Mouse (Mus musculus) brown adipose tissue, adult 24 weeks (tissue): ENCODE measurements around the gene Lmcd1. TPM values are rescaled to one million over a fixed set of nuclear protein-coding genes. Genes with fewer than 3 reads are reported as not detected.

Experiments
- H3K27ac ChIP-seq: fragments of 200-500 bp; replicated peaks from 2 replicates; pipeline ENCODE4 v1.5.1; 2012; ENCODE audit warnings: low read depth, mild to moderate bottlenecking, low read length
- H3K4me1 ChIP-seq: fragments of 200-500 bp; 2 replicates; pipeline ENCODE4 v1.6.1; 2012; ENCODE audit warnings: low read length, mixed read lengths; ENCODE audit not compliant: control insufficient read depth, insufficient read depth, insufficient read length
- H3K4me3 ChIP-seq: fragments of 200-500 bp; 2 replicates; pipeline ENCODE4 v1.5.1; 2012; ENCODE audit warnings: low read depth, mild to moderate bottlenecking, low read length, moderate library complexity; ENCODE audit not compliant: insufficient read depth
- polyA plus RNA-seq: library from polyadenylated mRNA; stranded (reverse); fragments of >200 nt; gene quantifications from 2 replicates; pipeline ENCODE4 v1.2.4, GENCODE M21; 2012; ENCODE audit not compliant: missing spikeins, insufficient read depth, insufficient read length

Lmcd1 gene
- polyA plus RNA-seq, 1 experiment: 5.2 TPM

DNA sequence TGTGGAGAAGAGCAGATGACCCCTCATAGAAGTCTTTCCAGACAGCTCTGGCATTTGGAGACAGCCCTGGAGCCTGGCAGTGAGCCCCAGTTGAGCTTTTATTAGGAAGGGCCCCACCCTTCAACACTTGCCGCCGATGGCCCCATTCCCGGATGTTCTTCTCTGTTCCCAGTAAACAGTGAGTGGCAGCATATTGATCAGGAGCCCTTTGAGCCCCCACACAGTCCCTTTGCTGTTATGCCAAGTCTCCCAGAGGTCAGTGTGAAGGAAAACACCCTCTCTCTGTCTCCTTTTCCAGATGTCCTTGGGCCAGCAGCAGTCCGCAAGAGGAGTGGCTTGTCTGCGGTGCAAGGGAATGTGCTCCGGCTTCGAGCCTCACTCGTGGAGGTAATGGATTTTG lies 31.2 kb downstream of the Lmcd1 start:
- Histone ChIP-seq H3K27ac (peak overlapping the region; percentile 82), H3K4me3 (peak overlapping the region; percentile 7; the same call in 1 of the 2 replicates), H3K4me1 (peaks cover 30% of the 10 kb centered on the region)

DNA sequence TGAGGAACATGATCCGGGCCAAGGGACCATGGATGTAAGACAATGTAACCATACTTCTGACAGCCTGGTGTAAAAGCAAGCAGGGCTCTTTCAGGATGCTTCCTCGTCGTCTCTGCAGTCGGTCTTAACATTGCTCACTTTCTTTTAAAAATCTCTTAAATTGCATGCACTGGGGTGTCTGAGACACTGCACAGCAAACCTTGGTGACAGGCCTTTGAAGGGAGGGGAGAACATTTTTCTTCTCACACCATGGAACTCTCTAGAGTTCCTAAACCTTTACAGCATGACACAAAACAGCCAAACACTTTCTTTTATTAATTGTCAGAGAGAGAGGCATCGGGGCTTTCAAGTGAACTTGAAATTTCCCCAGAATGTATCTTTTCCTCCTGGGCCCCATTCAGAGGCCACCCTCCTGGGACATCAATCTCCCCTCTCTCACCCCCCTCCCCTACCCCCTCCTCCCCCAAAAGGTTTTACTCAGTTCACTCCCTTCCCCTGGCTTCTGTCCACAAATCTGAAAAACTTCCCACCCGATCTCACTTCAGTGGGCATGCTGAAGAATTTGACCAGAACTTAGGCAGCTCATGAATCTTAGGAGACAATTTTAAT lies 35.9 kb downstream of the Lmcd1 start:
- Histone ChIP-seq H3K27ac (no peak overlapping the region), H3K4me1 (peaks cover 12% of the 10 kb centered on the region)

DNA sequence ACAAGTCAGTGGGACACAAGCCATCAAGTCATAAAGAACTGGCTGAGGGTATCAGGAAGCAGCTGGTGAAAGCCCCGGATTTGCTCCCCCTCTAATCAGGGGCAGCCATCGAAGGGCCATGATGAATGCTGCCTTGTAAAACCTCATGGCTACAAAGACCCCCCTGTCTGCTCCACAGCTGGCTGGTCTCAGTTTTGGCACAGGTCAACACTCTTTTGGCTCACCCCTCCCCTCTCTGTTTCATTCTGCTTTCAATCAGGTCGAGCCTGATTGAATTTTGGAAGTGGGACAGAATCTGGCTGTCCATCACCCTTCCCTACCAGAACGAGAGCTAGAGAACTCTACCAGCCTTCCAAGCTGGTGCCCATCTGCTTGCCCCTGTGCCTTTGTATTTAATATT lies 37.8 kb downstream of the Lmcd1 start:
- H3K4me1 ChIP-seq: peaks cover 4% of the 10 kb centered on the region; the same call in 1 of the 2 replicates
- H3K27ac ChIP-seq: no peak overlapping the region
- no peak overlapping the region for H3K4me3 ChIP-seq

More for the DNA sequence above, 35.9 kb downstream of the Lmcd1 start:
- no peak overlapping the region for H3K4me3 ChIP-seq

GRCm38 (mm10) chr6:112319449-112319848 lies 45.9 kb downstream of the Lmcd1 start:
- H3K4me3 ChIP-seq: no peak overlapping the region
- H3K27ac ChIP-seq: no peak overlapping the region
- 0 out of 2 replicates have a peak, but pooled peaks cover 2% of the 10 kb centered on the region for H3K4me1 ChIP-seq

- Histone ChIP-seq H3K4me3 (no peak overlapping the region), H3K27ac (no peak overlapping the region), H3K4me1 (0 out of 2 replicates have a peak, but pooled peaks cover 2% of the 10 kb centered on the region)
Measured at GRCm38 (mm10) chr6:112320679-112321078, 47.1 kb downstream of the Lmcd1 start.

DNA sequence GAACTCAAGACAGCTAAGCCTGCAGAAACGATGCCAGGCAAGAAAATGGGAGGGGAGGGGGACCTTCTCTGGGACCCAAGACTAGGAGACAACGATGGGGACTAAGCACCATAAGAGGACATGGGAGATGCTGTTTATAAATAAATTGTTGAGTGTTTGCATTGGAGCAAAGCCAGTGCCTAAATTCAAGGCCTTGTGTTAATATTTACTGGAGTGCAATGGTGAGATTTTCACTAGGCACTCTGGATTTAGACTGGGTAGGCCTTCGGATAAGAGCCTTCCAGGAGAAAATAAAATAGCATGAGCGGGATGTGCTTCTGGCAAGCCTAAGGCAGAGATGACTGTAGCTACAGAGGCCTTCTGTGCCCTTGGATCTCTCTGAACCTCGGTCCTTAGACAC lies 49.4 kb downstream of the Lmcd1 start:
- H3K27ac ChIP-seq: no peak overlapping the region
- no peak overlapping the region for H3K4me3 ChIP-seq
- 0 out of 2 replicates have a peak, but pooled peaks cover 2% of the 10 kb centered on the region for H3K4me1 ChIP-seq

- 0 out of 2 replicates have a peak, but pooled peaks cover 2% of the 10 kb centered on the region for H3K4me1 ChIP-seq
- H3K4me3 ChIP-seq: no peak overlapping the region
- no peak overlapping the region for H3K27ac ChIP-seq
Measured at GRCm38 (mm10) chr6:112325213-112325612, 51.7 kb downstream of the Lmcd1 start.

DNA sequence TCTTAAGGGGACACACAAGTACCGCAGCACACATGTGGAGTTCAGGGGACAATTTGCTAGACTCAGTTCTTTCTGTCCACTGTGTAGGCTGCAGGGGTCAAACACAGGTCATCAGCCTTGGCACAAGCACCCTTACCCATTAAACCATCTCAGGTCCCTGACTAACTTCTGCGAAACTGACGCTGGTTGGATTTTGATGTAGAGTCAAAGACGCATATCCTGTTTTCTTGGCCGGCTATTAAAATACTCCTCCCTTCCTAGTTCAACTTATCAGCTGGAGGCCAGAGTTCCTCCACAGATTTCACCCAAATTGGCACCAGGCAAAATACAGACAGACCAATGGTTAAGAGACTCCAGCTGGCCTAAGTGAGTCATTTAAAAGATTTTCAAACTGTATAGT lies 54.2 kb downstream of the Lmcd1 start:
- Histone ChIP-seq H3K4me3 (no peak overlapping the region), H3K4me1 (no peaks in the 10 kb centered on the region), H3K27ac (no peak overlapping the region)

GRCm38 (mm10) chr6:112330520-112331222 lies 57.1 kb downstream of the Lmcd1 start:
- Histone ChIP-seq H3K27ac (no peak overlapping the region), H3K4me3 (no peak overlapping the region)

GRCm38 (mm10) chr6:112331223-112331598 lies 57.7 kb downstream of the Lmcd1 start:
- Histone ChIP-seq H3K27ac (no peak overlapping the region), H3K4me1 (peaks cover 5% of the 10 kb centered on the region; the same call in 1 of the 2 replicates), H3K4me3 (no peak overlapping the region)

More at GRCm38 (mm10) chr6:112330520-112331222, 57.1 kb downstream of the Lmcd1 start:
- H3K4me1 ChIP-seq: peaks cover 5% of the 10 kb centered on the region; the same call in 1 of the 2 replicates

GRCm38 (mm10) chr6:112333930-112334329 lies 60.4 kb downstream of the Lmcd1 start:
- Histone ChIP-seq H3K4me1 (peaks cover 5% of the 10 kb centered on the region; the same call in 1 of the 2 replicates), H3K4me3 (no peak overlapping the region), H3K27ac (no peak overlapping the region)

GRCm38 (mm10) chr6:112337667-112338066 lies 64.1 kb downstream of the Lmcd1 start:
- Histone ChIP-seq H3K27ac (no peak overlapping the region), H3K4me1 (peaks cover 5% of the 10 kb centered on the region; the same call in 1 of the 2 replicates), H3K4me3 (no peak overlapping the region)

GRCm38 (mm10) chr6:112339016-112339415 lies 65.5 kb downstream of the Lmcd1 start:
- no peak overlapping the region for H3K4me3 ChIP-seq

GRCm38 (mm10) chr6:112350452-112350851 lies 76.9 kb downstream of the Lmcd1 start:
- Histone ChIP-seq H3K4me1 (no peaks in the 10 kb centered on the region), H3K4me3 (no peak overlapping the region), H3K27ac (no peak overlapping the region)

More at GRCm38 (mm10) chr6:112339016-112339415, 65.5 kb downstream of the Lmcd1 start:
- Histone ChIP-seq H3K27ac (no peak overlapping the region), H3K4me1 (0 out of 2 replicates have a peak, but pooled peaks cover under 1% of the 10 kb centered on the region)

- H3K4me3 ChIP-seq: no peak overlapping the region
- no peak overlapping the region for H3K27ac ChIP-seq
- H3K4me1 ChIP-seq: no peaks in the 10 kb centered on the region
Measured at GRCm38 (mm10) chr6:112359341-112359740, 85.8 kb downstream of the Lmcd1 start.
